ENCODE assay signal across 8 mouse cellular contexts in genomic region chr7:74354527-74355256, GRCm38 (mm10).
DNase-seq lines count a peak whose midpoint lies in the region; ATAC-seq lines count a peak whose summit lies in the region.

No protein-coding gene starts in this region.

- no peaks in the 10 kb centered on the region for H3K9me3 ChIP-seq in embryonic facial prominence, embryonic 15.5 days (replicated peaks)
- no peaks in the 10 kb centered on the region for H3K9me3 ChIP-seq in intestine, embryonic 14.5 days (ENCODE audit: control insufficient read depth, low read length)
- H3K9me3 ChIP-seq in stomach, embryonic 14.5 days (ENCODE audit: control insufficient read depth, low read depth, low read length): no peaks in the 10 kb centered on the region

- peak overlapping the region; percentile 39 for H3K27ac ChIP-seq in embryonic facial prominence, embryonic 15.5 days (replicated peaks)
- H3K27ac ChIP-seq in intestine, embryonic 14.5 days (ENCODE audit: low read depth): no peak overlapping the region
- H3K27ac ChIP-seq in stomach, embryonic 14.5 days (ENCODE audit: low read length): no peak overlapping the region

- peaks cover 17% of the 10 kb centered on the region for H3K4me1 ChIP-seq in embryonic facial prominence, embryonic 15.5 days
- H3K4me1 ChIP-seq in intestine, embryonic 14.5 days (replicated peaks; ENCODE audit: control insufficient read depth, insufficient read depth, low read length): peaks cover 5% of the 10 kb centered on the region; the same call in 1 of the 2 replicates
- peaks cover 8% of the 10 kb centered on the region; the same call in 1 of the 2 replicates for H3K4me1 ChIP-seq in stomach, embryonic 14.5 days (ENCODE audit: control insufficient read depth, insufficient read depth, low read length)

- H3K36me3 ChIP-seq in embryonic facial prominence, embryonic 15.5 days: no peaks in the 10 kb centered on the region
- no peaks in the 10 kb centered on the region for H3K36me3 ChIP-seq in intestine, embryonic 14.5 days (ENCODE audit: control insufficient read depth, insufficient read depth, low read length)
- H3K36me3 ChIP-seq in stomach, embryonic 14.5 days (ENCODE audit: control insufficient read depth, insufficient read depth, low read length): no peaks in the 10 kb centered on the region

- H3K4me2 ChIP-seq in embryonic facial prominence, embryonic 15.5 days (replicated peaks): no peak overlapping the region
- no peak overlapping the region for H3K4me2 ChIP-seq in intestine, embryonic 14.5 days (ENCODE audit: low read length)
- H3K4me2 ChIP-seq in stomach, embryonic 14.5 days (replicated peaks; ENCODE audit: low read depth, low read length): no peak overlapping the region

- no peak overlapping the region for H3K4me3 ChIP-seq in embryonic facial prominence, embryonic 15.5 days (replicated peaks)
- H3K4me3 ChIP-seq in intestine, embryonic 14.5 days (ENCODE audit: low read depth, low read length): no peak overlapping the region
- H3K4me3 ChIP-seq in stomach, embryonic 14.5 days (ENCODE audit: low read depth, low read length): no peak overlapping the region

- H3K27me3 ChIP-seq in embryonic facial prominence, embryonic 15.5 days: no peaks in the 10 kb centered on the region
- no peaks in the 10 kb centered on the region for H3K27me3 ChIP-seq in intestine, embryonic 14.5 days (replicated peaks; ENCODE audit: control insufficient read depth, insufficient read depth, low read length)
- H3K27me3 ChIP-seq in stomach, embryonic 14.5 days (ENCODE audit: control insufficient read depth, insufficient read depth, low read length): no peaks in the 10 kb centered on the region

- DNase-seq in left cerebral cortex, adult 18-20 months (ENCODE audit: low spot score in 2 of 2): peak; percentile 52 to 54
- DNase-seq in left cerebral cortex, adult 8-10 months (ENCODE audit: low spot score in 2 of 2): no peak
- peak; percentile 73 for DNase-seq in R1 (ENCODE audit: low read depth, low spot score)
- no peak for DNase-seq in intestine, embryonic 14.5 days (ENCODE audit: low spot score)
- DNase-seq in lung, postnatal 14 days: peak; percentile 58
- DNase-seq in B cell, adult 2 months: no peak

- no peak for ATAC-seq in embryonic facial prominence, embryonic 15.5 days (ENCODE audit: insufficient number of reproducible peaks, low FRiP score, low TSS enrichment, low read depth)
- 0 out of 2 replicates have a peak, but pooled peaks have one; percentile 29 for ATAC-seq in intestine, embryonic 14.5 days (replicated peaks; ENCODE audit: low FRiP score, low TSS enrichment, low read depth)
- ATAC-seq in stomach, embryonic 14.5 days (ENCODE audit: insufficient number of reproducible peaks, insufficient read depth, low FRiP score, low read depth): peak; percentile 29; the same call in 1 of the 2 replicates

- no peak overlapping the region for H3K9ac ChIP-seq in embryonic facial prominence, embryonic 15.5 days
- H3K9ac ChIP-seq in intestine, embryonic 14.5 days (ENCODE audit: low read length): no peak overlapping the region
- H3K9ac ChIP-seq in stomach, embryonic 14.5 days (replicated peaks; ENCODE audit: low read depth, low read length): no peak overlapping the region

- WGBS in embryonic facial prominence, embryonic 15.5 days: 48% methylated on average over 8 of the region's 8 CpGs
- 55% methylated on average over 8 of the region's 8 CpGs for WGBS in intestine, embryonic 14.5 days
- 56% methylated on average over 8 of the region's 8 CpGs for WGBS in stomach, embryonic 14.5 days

Comparison
In these comparisons a context has a peak if more than half of its experiments do, and no peak if none do; other contexts are left out.
1. DNase-seq: peak in left cerebral cortex, adult 18-20 months (2 of 2), R1 (single experiment) and lung, postnatal 14 days (single experiment); none in left cerebral cortex, adult 8-10 months (0 of 2), intestine, embryonic 14.5 days (single experiment) and B cell, adult 2 months (0 of 2).